Mouse (Mus musculus) embryonic fibroblast, embryonic 13.5 days (primary cell): ENCODE measurements around the gene Gatad1.

Experiments used
- CTCF ChIP-seq: IDR thresholded peaks from 2 replicates; pipeline ENCODE4 v1.5.1; 2011; ENCODE audit warnings: mild to moderate bottlenecking, control low read depth, low read length, moderate library complexity, borderline replicate concordance; ENCODE audit not compliant: insufficient read depth
- POLR2A ChIP-seq: IDR thresholded peaks from 2 replicates; pipeline ENCODE4 v1.6.1; 2011; ENCODE audit warnings: low read depth, mild to moderate bottlenecking, control low read depth, low read length, moderate library complexity

- TF ChIP-seq POLR2A (no peak), CTCF (no peak)
Observed at GRCm38 (mm10) chr5:3620486-3620885, 36.5 kb downstream of the Gatad1 start.
